Mouse (Mus musculus): ENCODE results near the gene Akr1c18. TPM values are rescaled to one million over a fixed set of nuclear protein-coding genes. Genes with fewer than 3 reads are reported as not detected.
"Not testable (repeated sequence)": the region's sequence is repeated elsewhere in the genome, so short reads cannot be mapped to it uniquely, and the experiment has no call there.

Gene Akr1c18
- total RNA-seq (2022), result not detected

GRCm38 (mm10) chr13:4150518-4150917, at the start of gene Akr1c18:
Akr1c18 (minus strand) TSS chr13:4150654.
- DNase-seq (ENCODE audit: low spot score), result no peak

GRCm38 (mm10) chr13:4192511-4192910, 42.1 kb upstream of the Akr1c18 start:
- no peak for DNase-seq (ENCODE audit: low spot score)

GRCm38 (mm10) chr13:4190904-4191303, 40.5 kb upstream of the Akr1c18 start, which contains the start of gene Akr1c13:
Akr1c13 (plus strand) TSS chr13:4191150.
- DNase-seq (ENCODE audit: low spot score), result peak; percentile 27

- DNase-seq (ENCODE audit: low spot score), result peak; percentile 31
Observed at GRCm38 (mm10) chr13:4188174-4188573, 37.7 kb upstream of the Akr1c18 start.

- DNase-seq (ENCODE audit: low spot score), result not testable (repeated sequence)
Observed at GRCm38 (mm10) chr13:4186641-4187411, 36.4 kb upstream of the Akr1c18 start.

- no peak for DNase-seq (ENCODE audit: low spot score)
Observed at GRCm38 (mm10) chr13:4183116-4183515, 32.7 kb upstream of the Akr1c18 start.

GRCm38 (mm10) chr13:4181321-4181720, 30.9 kb upstream of the Akr1c18 start:
- DNase-seq (ENCODE audit: low spot score), result not testable (repeated sequence)

- no peak for DNase-seq (ENCODE audit: low spot score)
Observed at GRCm38 (mm10) chr13:4172978-4173377, 22.5 kb upstream of the Akr1c18 start.

GRCm38 (mm10) chr13:4168006-4168405, 17.6 kb upstream of the Akr1c18 start:
- no peak for DNase-seq (ENCODE audit: low spot score)

GRCm38 (mm10) chr13:4155286-4155685, 4.8 kb upstream of the Akr1c18 start:
- no peak for DNase-seq (ENCODE audit: low spot score)

- no peak for DNase-seq (ENCODE audit: low spot score)
Observed at GRCm38 (mm10) chr13:4153593-4153992, 3.1 kb upstream of the Akr1c18 start.

GRCm38 (mm10) chr13:4152908-4153307, 2.5 kb upstream of the Akr1c18 start:
- no peak for DNase-seq (ENCODE audit: low spot score)

GRCm38 (mm10) chr13:4144261-4144660, 6.2 kb downstream of the Akr1c18 start:
- DNase-seq (ENCODE audit: low spot score), result no peak

GRCm38 (mm10) chr13:4133070-4133469, 17.4 kb downstream of the Akr1c18 start:
- DNase-seq (ENCODE audit: low spot score), result no peak

- no peak for DNase-seq (ENCODE audit: low spot score)
Observed at GRCm38 (mm10) chr13:4131721-4132120, 18.7 kb downstream of the Akr1c18 start.

- DNase-seq (ENCODE audit: low spot score), result no peak
Observed at GRCm38 (mm10) chr13:4131317-4131716, 19.1 kb downstream of the Akr1c18 start.

GRCm38 (mm10) chr13:4129100-4129499, 21.4 kb downstream of the Akr1c18 start:
- peak; percentile 21 for DNase-seq (ENCODE audit: low spot score)

GRCm38 (mm10) chr13:4125846-4126245, 24.6 kb downstream of the Akr1c18 start:
- not testable (repeated sequence) for DNase-seq (ENCODE audit: low spot score)

- DNase-seq (ENCODE audit: low spot score), result not testable (repeated sequence)
Observed at GRCm38 (mm10) chr13:4124471-4124870, 26.0 kb downstream of the Akr1c18 start.

- peak; percentile 6 for DNase-seq (ENCODE audit: low spot score)
Observed at GRCm38 (mm10) chr13:4123146-4123545, 27.3 kb downstream of the Akr1c18 start.

- DNase-seq (ENCODE audit: low spot score), result no peak
Observed at GRCm38 (mm10) chr13:4119181-4119904, 31.1 kb downstream of the Akr1c18 start.

- peak; percentile 53 for DNase-seq (ENCODE audit: low spot score)
Observed at GRCm38 (mm10) chr13:4110281-4111188, 39.9 kb downstream of the Akr1c18 start.

Measured in heart, adult 8-10 months (tissue).